Mouse (Mus musculus): ENCODE measurements at regions not wholly inside any gene's neighbourhood (a gene's known extent, or its start where the extent isn't known, plus 50 kb on each side); places are given as distances from the start of the nearest gene placed in this dataset.

- no peak for DNase-seq (ENCODE audit: inconsistent age in 2 of 2, low spot score in 1 of 2)
Measured at GRCm38 (mm10) chr2:128393921-128394320, 197.1 kb upstream of the Spdye4c start.

- DNase-seq (ENCODE audit: inconsistent age in 2 of 2, low spot score in 1 of 2), result peak in 1 of 2 experiments; percentile 52
Measured at GRCm38 (mm10) chr2:128395308-128396007, 195.6 kb upstream of the Spdye4c start.

- DNase-seq (ENCODE audit: inconsistent age in 2 of 2, low spot score in 1 of 2), result peak; percentile 91 to 98
Measured at GRCm38 (mm10) chr2:128396008-128396346, 195.0 kb upstream of the Spdye4c start.

DNA sequence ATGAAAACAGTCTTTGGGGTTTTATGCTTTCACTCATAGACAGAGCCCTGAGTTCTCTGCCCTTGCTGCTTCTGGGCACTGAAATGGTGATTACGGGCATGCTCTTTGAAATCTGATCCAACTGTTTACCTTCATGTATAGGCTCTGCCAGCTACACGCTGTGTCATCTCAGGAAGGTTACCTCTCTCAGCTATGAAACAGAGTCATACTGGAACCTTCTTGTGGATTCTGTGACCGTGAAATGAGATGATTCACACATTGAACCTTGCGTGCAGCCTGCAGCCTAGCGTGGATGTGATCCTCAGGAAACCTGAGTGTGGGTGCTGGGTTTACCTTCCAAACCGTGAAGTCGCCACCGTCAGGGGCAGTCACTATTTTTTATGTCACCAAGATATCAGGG, 189.7 kb upstream of the Spdye4c start:
- DNase-seq (ENCODE audit: inconsistent age in 2 of 2, low spot score in 1 of 2), result peak in 1 of 2 experiments; percentile 70

GRCm38 (mm10) chr2:128403143-128403935, 187.7 kb upstream of the Spdye4c start:
- DNase-seq (ENCODE audit: inconsistent age in 2 of 2, low spot score in 1 of 2), result no peak

GRCm38 (mm10) chr2:128404405-128404804, 186.6 kb upstream of the Spdye4c start:
- no peak for DNase-seq (ENCODE audit: inconsistent age in 2 of 2, low spot score in 1 of 2)

- DNase-seq (ENCODE audit: inconsistent age in 2 of 2, low spot score in 1 of 2), result no peak
Measured at GRCm38 (mm10) chr2:128407076-128407475, 183.9 kb upstream of the Spdye4c start.

DNA sequence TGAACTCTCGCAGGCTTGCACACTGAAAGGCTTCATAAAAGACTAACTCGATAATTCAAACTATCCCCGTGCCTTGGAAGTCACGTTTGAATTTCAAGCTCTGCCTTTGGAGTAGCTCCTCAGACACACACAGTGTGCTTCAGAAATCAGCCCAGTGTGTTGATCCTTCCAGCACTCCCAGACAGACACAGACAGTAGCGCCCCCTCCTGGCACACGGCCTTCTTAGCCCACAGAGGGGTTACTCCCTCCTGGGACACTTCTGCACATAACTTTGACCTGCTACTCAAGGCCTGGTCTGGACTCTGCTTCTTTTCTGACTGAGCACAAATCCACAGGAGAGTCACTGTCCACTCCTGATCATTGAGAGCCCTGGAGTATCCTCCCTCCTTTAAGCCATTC, 182.3 kb upstream of the Spdye4c start:
- peak; percentile 49 to 78 for DNase-seq (ENCODE audit: inconsistent age in 2 of 2, low spot score in 1 of 2)

DNA sequence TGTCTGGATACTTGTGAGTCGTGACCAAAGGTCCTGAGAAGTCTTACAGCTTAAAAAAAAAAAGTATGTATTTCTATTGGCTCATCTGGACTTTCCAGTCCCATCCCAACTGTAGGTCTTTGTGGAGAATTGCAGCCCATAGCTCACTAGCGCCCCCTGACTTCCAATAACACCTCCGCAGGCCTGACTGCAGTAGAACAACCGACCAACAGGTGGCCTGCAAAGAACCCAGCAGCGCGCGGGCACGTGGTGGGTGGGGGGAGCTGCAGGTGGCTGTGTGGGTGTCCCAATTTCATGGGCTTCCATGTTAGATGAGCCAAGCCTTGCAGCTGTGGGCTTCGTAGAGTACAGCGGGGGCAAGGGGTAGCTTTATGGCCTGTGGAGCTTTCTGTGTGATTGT, 178.7 kb upstream of the Spdye4c start:
- peak; percentile 59 to 86 for DNase-seq (ENCODE audit: inconsistent age in 2 of 2, low spot score in 1 of 2)

GRCm38 (mm10) chr2:128412974-128413373, 178.0 kb upstream of the Spdye4c start:
- DNase-seq (ENCODE audit: inconsistent age in 2 of 2, low spot score in 1 of 2), result peak in 1 of 2 experiments; percentile 37

GRCm38 (mm10) chr2:128414588-128415240, 176.3 kb upstream of the Spdye4c start:
- DNase-seq (ENCODE audit: inconsistent age in 2 of 2, low spot score in 1 of 2), result peak in 1 of 2 experiments; percentile 26

- DNase-seq (ENCODE audit: inconsistent age in 2 of 2, low spot score in 1 of 2), result no peak
Measured at GRCm38 (mm10) chr2:128416416-128416815, 174.6 kb upstream of the Spdye4c start.

DNA sequence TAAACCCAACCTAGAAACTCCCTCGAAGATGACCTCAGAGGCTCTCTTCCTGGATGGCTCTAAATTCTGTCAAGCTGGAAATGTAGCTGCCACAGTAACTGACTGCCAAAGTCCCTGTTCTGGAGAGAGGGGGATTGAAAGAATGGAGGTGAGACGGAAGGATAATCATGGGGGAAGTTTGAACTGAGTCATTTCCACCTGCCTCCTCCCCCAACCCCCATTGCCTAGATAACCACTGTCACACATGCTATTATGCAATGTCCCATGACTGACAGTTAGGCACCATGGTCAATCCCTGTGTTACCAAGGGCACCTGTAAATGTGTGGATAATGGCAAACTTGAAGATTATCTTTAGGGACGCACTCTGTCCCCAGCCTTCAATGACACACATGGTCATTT, 172.0 kb upstream of the Spdye4c start:
- DNase-seq (ENCODE audit: inconsistent age in 2 of 2, low spot score in 1 of 2), result no peak

DNA sequence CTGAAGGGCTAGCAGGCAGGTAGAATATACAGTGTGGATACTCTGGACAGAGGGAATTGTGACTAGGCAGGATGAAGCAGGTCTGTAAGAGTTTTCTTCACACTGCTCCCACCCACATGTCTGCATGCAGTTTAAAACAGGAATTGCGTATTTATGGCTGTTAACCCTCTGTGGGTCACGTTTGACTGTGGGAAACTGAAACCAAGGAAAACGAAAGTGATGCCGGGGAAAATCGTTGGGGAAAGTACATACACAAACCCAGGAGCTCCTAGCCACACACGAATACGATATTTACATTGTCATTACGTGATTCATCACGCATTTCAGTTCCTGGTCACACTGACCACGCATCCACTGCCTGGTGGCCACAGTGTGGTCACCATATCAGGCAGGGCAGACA, 170.6 kb upstream of the Spdye4c start:
- no peak for DNase-seq (ENCODE audit: inconsistent age in 2 of 2, low spot score in 1 of 2)

GRCm38 (mm10) chr2:128422677-128423076, 168.3 kb upstream of the Spdye4c start:
- DNase-seq (ENCODE audit: inconsistent age in 2 of 2, low spot score in 1 of 2), result peak in 1 of 2 experiments; percentile 19

- no peak for DNase-seq (ENCODE audit: inconsistent age in 2 of 2, low spot score in 1 of 2)
Measured at GRCm38 (mm10) chr2:128424236-128424635, 166.8 kb upstream of the Spdye4c start.

DNA sequence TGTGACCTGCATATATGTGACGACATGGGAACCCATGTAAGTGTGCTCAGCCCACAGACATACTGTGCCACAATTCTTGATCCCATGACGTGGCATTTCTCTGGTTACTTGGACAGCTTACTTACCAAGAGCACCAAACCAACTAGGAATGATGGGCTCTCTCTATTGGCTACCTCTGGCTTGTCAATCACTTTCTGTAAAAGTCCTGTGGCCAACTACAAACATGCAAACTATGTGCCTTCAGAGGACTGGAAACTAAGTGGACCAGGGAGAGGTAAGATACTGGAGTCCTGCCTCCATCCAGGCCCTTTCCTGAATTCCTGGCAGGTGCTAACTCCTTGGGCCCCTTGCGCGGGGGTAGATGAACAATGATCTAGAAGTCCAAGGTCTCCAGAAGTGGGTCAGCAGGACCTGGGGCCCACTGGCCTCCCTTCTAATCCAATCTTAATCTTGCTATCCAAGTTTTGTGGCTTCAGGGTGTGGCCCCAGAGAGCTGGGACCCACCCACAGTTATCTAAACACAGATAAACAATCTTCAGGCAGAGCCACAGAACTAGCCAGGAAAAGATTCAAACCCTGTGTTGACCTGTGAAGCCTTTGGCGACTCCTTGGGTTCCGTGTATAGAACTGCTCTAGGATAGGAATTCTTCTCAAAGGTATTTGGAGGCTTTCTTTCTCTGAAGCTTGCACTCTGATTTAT, 163.7 kb upstream of the Spdye4c start:
- DNase-seq (ENCODE audit: inconsistent age in 2 of 2, low spot score in 1 of 2), result no peak

DNA sequence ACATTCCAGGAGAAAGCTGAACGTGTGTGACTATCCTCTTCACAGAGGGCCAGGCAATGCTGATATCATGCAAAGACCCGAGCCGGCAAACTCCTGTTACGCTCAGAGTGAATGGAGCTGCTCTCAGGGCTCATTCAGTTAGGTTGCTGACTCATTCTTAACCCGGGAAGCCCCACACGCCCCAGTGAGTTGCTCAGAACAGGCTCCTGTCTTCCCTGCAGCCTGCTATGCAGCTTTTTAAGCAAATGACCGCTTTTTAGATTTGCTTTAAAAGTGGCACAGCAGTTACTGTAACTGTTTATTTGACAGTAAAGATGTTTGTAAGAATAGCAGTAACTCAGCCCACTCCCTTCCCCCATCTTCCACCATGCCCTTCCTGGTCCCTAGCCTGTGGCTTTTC, 162.9 kb upstream of the Spdye4c start:
- DNase-seq (ENCODE audit: inconsistent age in 2 of 2, low spot score in 1 of 2), result peak; percentile 44 to 75

- peak; percentile 50 to 81 for DNase-seq (ENCODE audit: inconsistent age in 2 of 2, low spot score in 1 of 2)
Measured at GRCm38 (mm10) chr2:128428651-128429633, 162.1 kb upstream of the Spdye4c start.

- peak in 1 of 2 experiments; percentile 62 for DNase-seq (ENCODE audit: inconsistent age in 2 of 2, low spot score in 1 of 2)
Measured at GRCm38 (mm10) chr2:128429786-128430185, 161.2 kb upstream of the Spdye4c start.
